ENCODE assay signal across 30 mouse cellular contexts in the genomic region with DNA sequence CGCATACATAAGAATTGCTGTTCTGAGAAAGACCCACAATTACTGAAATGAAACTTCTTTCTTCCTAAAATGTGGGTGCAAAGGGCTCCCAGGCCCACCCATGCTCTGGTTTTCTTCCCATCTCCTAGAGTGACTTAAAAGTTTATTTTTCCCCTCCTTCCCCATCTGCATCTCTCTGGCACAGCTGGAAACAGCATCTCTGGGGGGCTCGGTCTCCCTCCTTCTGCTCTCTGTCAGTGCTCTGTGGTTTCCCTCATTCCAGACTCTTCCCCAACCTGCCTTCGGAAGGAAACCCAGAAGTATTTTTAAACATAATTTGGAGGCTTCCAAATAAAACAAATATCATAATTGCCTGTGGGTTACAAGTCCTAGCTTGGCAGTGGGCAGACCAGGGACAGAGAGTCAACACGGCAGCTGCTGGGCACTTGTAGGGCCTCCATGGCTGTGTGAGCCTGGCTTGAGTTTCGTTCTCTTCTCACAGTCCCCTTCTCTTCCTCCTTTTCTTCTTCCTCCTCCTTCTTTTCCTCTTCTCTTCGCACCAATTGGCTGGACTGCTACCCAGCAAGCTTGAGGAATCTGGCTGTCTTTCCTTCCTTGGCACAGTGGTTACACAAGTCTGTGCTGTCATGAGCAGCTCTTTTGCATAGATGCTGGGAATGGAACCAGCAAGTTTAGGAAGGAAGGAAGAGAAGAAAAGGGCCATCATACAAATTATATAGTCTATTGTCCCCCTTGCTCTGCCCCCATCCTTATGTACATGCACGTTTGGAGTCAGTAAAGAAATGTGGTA. TPM values are rescaled to one million over a fixed set of nuclear protein-coding genes. Genes with fewer than 3 reads are reported as not detected.
DNase-seq lines count a peak whose midpoint lies in the region; ATAC-seq lines count a peak whose summit lies in the region.
"Had no signal": no experiment of that assay in that cellular context is flagged by ENCODE, and none has a peak within 500 bp of the region (broad histone marks: within the 10 kb centered on the region; RNA-seq: fewer than 3 reads in every experiment).

No protein-coding gene starts in this region.

- no peaks in the 10 kb centered on the region for H3K9me3 ChIP-seq in forebrain, embryonic 16.5 days (ENCODE audit: control insufficient read depth, low read length)
- H3K9me3 ChIP-seq in forebrain, embryonic 11.5 days (ENCODE audit: control insufficient read depth, low read length), result no peaks in the 10 kb centered on the region
- H3K9me3 ChIP-seq: embryonic facial prominence, embryonic 12.5 days; G1E; heart, embryonic 10.5 days; limb, embryonic 13.5 days; liver, embryonic 13.5 days; neural tube, embryonic 13.5 days; stomach, embryonic 15.5 days had no signal

- no peak overlapping the region for H3K4me3 ChIP-seq in forebrain, embryonic 16.5 days (replicated peaks; ENCODE audit: low read length)
- no peak overlapping the region for H3K4me3 ChIP-seq in forebrain, embryonic 11.5 days (ENCODE audit: low read depth, low read length)
- H3K4me3 ChIP-seq: embryonic facial prominence, embryonic 12.5 days; heart, embryonic 10.5 days; limb, embryonic 13.5 days; liver, embryonic 13.5 days; myocyte; neural tube, embryonic 13.5 days; stomach, embryonic 15.5 days had no signal

- ATAC-seq in forebrain, embryonic 16.5 days, result peak; percentile 78
- ATAC-seq in forebrain, embryonic 11.5 days (replicated peaks; ENCODE audit: low FRiP score), result no peak
- ATAC-seq: activated CD4-positive, CD25-positive, alpha-beta regulatory T cell, adult 4 months; inflammation-experienced regulatory T-cells, adult 6 months had no signal

- no peak for DNase-seq in forebrain, embryonic 11.5 days (ENCODE audit: low spot score)
- peak; percentile 27 for DNase-seq in right cerebral cortex, postnatal 25 days
- DNase-seq in right cerebral cortex, adult 2 months (ENCODE audit: low spot score in 2 of 2), result no peak
- DNase-seq in brain, embryonic 18.5 days (ENCODE audit: low read depth, low spot score), result peak; percentile 42
- no peak for DNase-seq in liver
- DNase-seq in left cerebral cortex, adult 11 months (ENCODE audit: low spot score), result no peak
- DNase-seq: adrenal gland, postnatal 10 days; B cell, adult 2 months; cerebellum, adult 11 months; cerebellum, postnatal 14 days; heart, postnatal 4 days; kidney, adult 18-20 months; kidney, postnatal 4 days; liver, embryonic 13.5 days; lung, adult 2 months; midbrain, embryonic 14.5 days; thymus, adult 18-20 months; thymus, postnatal 36 days had no signal

- no peak overlapping the region for H3K4me2 ChIP-seq in forebrain, embryonic 16.5 days (ENCODE audit: low read length)
- H3K4me2 ChIP-seq in forebrain, embryonic 11.5 days (ENCODE audit: low read depth, low read length, severe bottlenecking), result no peak overlapping the region
- H3K4me2 ChIP-seq: embryonic facial prominence, embryonic 12.5 days; hindbrain, embryonic 14.5 days; limb, embryonic 13.5 days; liver, embryonic 13.5 days; neural tube, embryonic 13.5 days; stomach, embryonic 15.5 days had no signal

- peaks cover under 1% of the 10 kb centered on the region; the same call in 1 of the 2 replicates for H3K4me1 ChIP-seq in forebrain, embryonic 16.5 days (replicated peaks; ENCODE audit: control insufficient read depth, insufficient read depth, low read length)
- H3K4me1 ChIP-seq in forebrain, embryonic 11.5 days (replicated peaks; ENCODE audit: control insufficient read depth, insufficient read depth, low read length), result no peaks in the 10 kb centered on the region
- H3K4me1 ChIP-seq: embryonic facial prominence, embryonic 12.5 days; heart, embryonic 10.5 days; limb, embryonic 13.5 days; liver, embryonic 13.5 days; stomach, embryonic 15.5 days had no signal

- no peaks in the 10 kb centered on the region for H3K27me3 ChIP-seq in forebrain, embryonic 16.5 days (replicated peaks; ENCODE audit: control insufficient read depth, insufficient read depth, low read length)
- no peaks in the 10 kb centered on the region for H3K27me3 ChIP-seq in forebrain, embryonic 11.5 days (ENCODE audit: control insufficient read depth, insufficient read depth, low read length)
- H3K27me3 ChIP-seq: CH12.LX; embryonic facial prominence, embryonic 12.5 days; limb, embryonic 13.5 days; liver, embryonic 13.5 days; neural tube, embryonic 13.5 days; stomach, embryonic 15.5 days had no signal

- 66% methylated on average over 7 of the region's 7 CpGs for WGBS in forebrain, embryonic 16.5 days
- 82% methylated on average over 7 of the region's 7 CpGs for WGBS in forebrain, embryonic 11.5 days

- H3K36me3 ChIP-seq in forebrain, embryonic 16.5 days (ENCODE audit: control insufficient read depth, insufficient read depth), result no peaks in the 10 kb centered on the region
- no peaks in the 10 kb centered on the region for H3K36me3 ChIP-seq in forebrain, embryonic 11.5 days (ENCODE audit: control insufficient read depth, insufficient read depth, low read length)
- H3K36me3 ChIP-seq: embryonic facial prominence, embryonic 12.5 days; G1E; heart, embryonic 10.5 days; limb, embryonic 13.5 days; liver, embryonic 13.5 days; neural tube, embryonic 13.5 days; stomach, embryonic 15.5 days had no signal

- H3K9ac ChIP-seq in forebrain, embryonic 16.5 days (replicated peaks; ENCODE audit: low read depth, low read length), result no peak overlapping the region
- no peak overlapping the region for H3K9ac ChIP-seq in forebrain, embryonic 11.5 days (ENCODE audit: low read length)
- H3K9ac ChIP-seq: embryonic facial prominence, embryonic 12.5 days; hindbrain, embryonic 14.5 days; limb, embryonic 13.5 days; liver, embryonic 13.5 days; neural tube, embryonic 13.5 days; stomach, embryonic 15.5 days had no signal

- H3K27ac ChIP-seq in forebrain, embryonic 16.5 days (ENCODE audit: low read length), result no peak overlapping the region
- H3K27ac ChIP-seq in forebrain, embryonic 11.5 days (ENCODE audit: low read depth, low read length), result no peak overlapping the region
- H3K27ac ChIP-seq: embryonic facial prominence, embryonic 12.5 days; heart, embryonic 10.5 days; hindbrain, embryonic 14.5 days; limb, embryonic 13.5 days; liver, embryonic 13.5 days; neural tube, embryonic 13.5 days; stomach, embryonic 15.5 days had no signal

RNA-seq across cellular contexts. Expression of a gene that starts 26.3 kb away (rescaled TPM):
- polyA plus RNA-seq in forebrain, embryonic 16.5 days (2015; fragmentation: Nextera tagmentation; extraction: Ambion mirVana), result 13.2 and 15.0 TPM in 2 replicates
- 12.1 and 19.4 TPM in 2 replicates for polyA plus RNA-seq in forebrain, embryonic 11.5 days (2014; fragmentation: Nextera tagmentation; extraction: Ambion mirVana)

RNA-seq across cellular contexts. Expression of a gene that starts 49.3 kb away (rescaled TPM):
- 13.4 and 14.3 TPM in 2 replicates for polyA plus RNA-seq in forebrain, embryonic 16.5 days (2015; fragmentation: Nextera tagmentation; extraction: Ambion mirVana)
- 9.5 and 10.6 TPM in 2 replicates for polyA plus RNA-seq in forebrain, embryonic 11.5 days (2014; fragmentation: Nextera tagmentation; extraction: Ambion mirVana)

Comparison
In these comparisons a context has a peak if more than half of its experiments do, and no peak if none do; other contexts are left out.
1. DNase-seq: peak in right cerebral cortex, postnatal 25 days (single experiment) and brain, embryonic 18.5 days (single experiment); none in forebrain, embryonic 11.5 days (single experiment), right cerebral cortex, adult 2 months (0 of 2), liver (single experiment) and left cerebral cortex, adult 11 months (single experiment).